Mouse (Mus musculus) stomach, postnatal 0 days (tissue): ENCODE data around the gene Rpl10.

Source experiments
- CTCF ChIP-seq: IDR thresholded peaks from 2 replicates; pipeline ENCODE4 v1.5.1; 2016; ENCODE audit warnings: antibody characterized with exemption, low read depth, mild to moderate bottlenecking, moderate library complexity
- EP300 ChIP-seq: optimal IDR thresholded peaks from 2 replicates; pipeline ENCODE3; 2016; ENCODE audit warnings: antibody characterized with exemption

GRCm38 (mm10) chrX:74245687-74246086, 24.9 kb upstream of the Rpl10 start:
- TF ChIP-seq EP300, result no peak
- TF ChIP-seq CTCF, result peak; percentile 3; the same call in 1 of the 2 replicates
